Mouse (Mus musculus) erythroblast, embryonic 14.5 days (primary cell): ENCODE measurements at regions not wholly inside any gene's neighbourhood (a gene's known extent, or its start where the extent isn't known, plus 50 kb on each side); places are given as distances from the start of the nearest gene placed in this dataset.

Experiments used
- GATA1 ChIP-seq: IDR thresholded peaks from 2 replicates; pipeline ENCODE4 v1.6.1; 2012; ENCODE audit warnings: low read length, inconsistent platforms, mixed read lengths
- TAL1 ChIP-seq: IDR thresholded peaks from 3 replicates; pipeline ENCODE4 v1.6.1; 2012; ENCODE audit warnings: low read length, inconsistent platforms, mixed read lengths

GRCm38 (mm10) chr14:76216446-76217177 is 105.9 kb downstream of the Nufip1 start:
- TF ChIP-seq GATA1 (no peak), TAL1 (no peak)
